In the genomic region with DNA sequence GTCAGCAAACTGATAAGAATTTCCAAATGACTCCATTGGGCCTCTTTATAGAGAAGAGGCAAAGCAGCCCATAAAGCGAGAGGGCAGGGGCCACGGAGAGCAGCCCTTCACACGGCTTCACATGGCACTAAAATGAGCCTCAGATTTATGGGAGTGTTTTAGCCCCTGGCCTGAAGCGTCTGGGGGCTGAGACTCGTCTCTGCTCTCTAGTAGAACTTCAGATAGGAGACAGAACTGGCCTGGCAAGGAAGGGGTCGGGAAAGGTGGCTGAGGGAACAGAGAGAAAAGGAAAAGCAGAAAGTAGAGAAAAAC, we compare ENCODE assay signal across 14 mouse cellular contexts. TPM values are rescaled to one million over a fixed set of nuclear protein-coding genes. Genes with fewer than 3 reads are reported as not detected.
DNase-seq lines count a peak whose midpoint lies in the region; ATAC-seq and TF ChIP-seq lines count a peak whose summit lies in the region.
"Had no signal": no experiment of that assay in that cellular context is flagged by ENCODE, and none has a peak within 500 bp of the region (broad histone marks: within the 10 kb centered on the region; RNA-seq: fewer than 3 reads in every experiment).

No protein-coding gene starts in this region.

- peaks cover 7% of the 10 kb centered on the region; the same call in 1 of the 2 replicates for H3K4me1 ChIP-seq in kidney, postnatal 0 days (replicated peaks; ENCODE audit: insufficient read depth, low read length)
- H3K4me1 ChIP-seq in embryonic facial prominence, embryonic 15.5 days: peaks cover 51% of the 10 kb centered on the region
- H3K4me1 ChIP-seq in neural tube, embryonic 13.5 days (replicated peaks): peaks cover 54% of the 10 kb centered on the region

- H3K4me2 ChIP-seq in kidney, postnatal 0 days (ENCODE audit: low read length): no peak overlapping the region
- H3K4me2 ChIP-seq in embryonic facial prominence, embryonic 15.5 days (replicated peaks): no peak overlapping the region
- H3K4me2 ChIP-seq in neural tube, embryonic 13.5 days: no peak overlapping the region
- H3K4me2 ChIP-seq: midbrain, embryonic 11.5 days had no signal

- 34% methylated on average over 6 of the region's 6 CpGs for WGBS in kidney, postnatal 0 days
- WGBS in embryonic facial prominence, embryonic 15.5 days: 49% methylated on average over 6 of the region's 6 CpGs
- 17% methylated on average over 6 of the region's 6 CpGs for WGBS in neural tube, embryonic 13.5 days

- 0 out of 2 replicates have a peak, but pooled peaks cover 4% of the 10 kb centered on the region for H3K36me3 ChIP-seq in kidney, postnatal 0 days (ENCODE audit: insufficient read depth, low read length)
- 0 out of 2 replicates have a peak, but pooled peaks cover 5% of the 10 kb centered on the region for H3K36me3 ChIP-seq in embryonic facial prominence, embryonic 15.5 days
- no peaks in the 10 kb centered on the region for H3K36me3 ChIP-seq in neural tube, embryonic 13.5 days

- H3K9ac ChIP-seq in kidney, postnatal 0 days (ENCODE audit: low read depth, low read length): no peak overlapping the region
- no peak overlapping the region for H3K9ac ChIP-seq in embryonic facial prominence, embryonic 15.5 days
- H3K9ac ChIP-seq in neural tube, embryonic 13.5 days: no peak overlapping the region
- H3K9ac ChIP-seq: liver, postnatal 0 days had no signal

- DNase-seq in adrenal gland, postnatal 14 days: peak; percentile 2
- no peak for DNase-seq in adrenal gland, postnatal 4 days (ENCODE audit: low spot score in 2 of 2)
- DNase-seq in kidney, postnatal 0 days (ENCODE audit: low spot score): peak; percentile 72
- no peak for DNase-seq in kidney, adult 18-20 months
- DNase-seq in thymus, postnatal 14 days: no peak
- no peak for DNase-seq in heart, postnatal 25 days (ENCODE audit: low spot score)
- DNase-seq: adrenal gland, adult 8-10 months; heart, postnatal 10 days; liver, postnatal 0 days; right cerebral cortex, postnatal 25 days had no signal

- H3K27me3 ChIP-seq in kidney, postnatal 0 days (ENCODE audit: insufficient read depth, low read length): no peaks in the 10 kb centered on the region
- no peaks in the 10 kb centered on the region for H3K27me3 ChIP-seq in embryonic facial prominence, embryonic 15.5 days
- no peaks in the 10 kb centered on the region; the same call in 1 of the 2 replicates for H3K27me3 ChIP-seq in neural tube, embryonic 13.5 days

- no peaks in the 10 kb centered on the region for H3K9me3 ChIP-seq in kidney, postnatal 0 days (replicated peaks; ENCODE audit: low read length)
- H3K9me3 ChIP-seq in embryonic facial prominence, embryonic 15.5 days (replicated peaks): no peaks in the 10 kb centered on the region
- H3K9me3 ChIP-seq in neural tube, embryonic 13.5 days: no peaks in the 10 kb centered on the region

- H3K4me3 ChIP-seq in kidney, postnatal 0 days (replicated peaks; ENCODE audit: low read depth, low read length): no peak overlapping the region
- H3K4me3 ChIP-seq in embryonic facial prominence, embryonic 15.5 days (replicated peaks): no peak overlapping the region
- no peak overlapping the region for H3K4me3 ChIP-seq in neural tube, embryonic 13.5 days

- no peak for TF ChIP-seq CTCF in kidney, postnatal 0 days (IDR thresholded peaks at IDR 0.05; ENCODE audit: low read depth)

- no peak overlapping the region for H3K27ac ChIP-seq in kidney, postnatal 0 days
- H3K27ac ChIP-seq in embryonic facial prominence, embryonic 15.5 days (replicated peaks): 0 out of 2 replicates have a peak overlapping the region, but pooled peaks have one; percentile 29
- H3K27ac ChIP-seq in neural tube, embryonic 13.5 days (replicated peaks): no peak overlapping the region

- 0 out of 2 replicates have a peak, but pooled peaks have one; percentile 34 for ATAC-seq in kidney, postnatal 0 days (replicated peaks; ENCODE audit: low FRiP score, low read depth)
- no peak for ATAC-seq in embryonic facial prominence, embryonic 15.5 days (ENCODE audit: insufficient number of reproducible peaks, low FRiP score, low TSS enrichment, low read depth)
- peak; percentile 48; the same call in 1 of the 2 replicates for ATAC-seq in neural tube, embryonic 13.5 days (ENCODE audit: low read depth)
- ATAC-seq: forebrain, embryonic 14.5 days; liver, postnatal 0 days had no signal

- intact Hi-C loops in heart, postnatal 25 days (cut with DNase I): loop anchor here (10.0 kb wide), 1 partner anchor 555 kb away; no protein-coding TSS in a partner anchor

RNA-seq across cellular contexts. Expression of gene Ext2, which starts 42.5 kb away (rescaled TPM):
- 78.2 and 90.1 TPM in 2 replicates for total RNA-seq in adrenal gland, postnatal 14 days (2021)
- 100 to 1,000 TPM; 108 to 118 TPM for total RNA-seq in adrenal gland, postnatal 4 days (2021)
- polyA plus RNA-seq in kidney, postnatal 0 days (2015; fragmentation: Nextera tagmentation; extraction: Ambion mirVana): 109 and 111 TPM in 2 replicates
- polyA plus RNA-seq in embryonic facial prominence, embryonic 15.5 days (2015; fragmentation: Nextera tagmentation; extraction: Ambion mirVana): 126 and 132 TPM in 2 replicates
- polyA plus RNA-seq in neural tube, embryonic 13.5 days (2015; fragmentation: Nextera tagmentation; extraction: Ambion mirVana): 71.4 and 78.4 TPM in 2 replicates
- total RNA-seq in heart, postnatal 25 days (2021): 10 to 100 TPM; 41.7 to 44.4 TPM

Comparison
In these comparisons a context has a peak if more than half of its experiments do, and no peak if none do; other contexts are left out.
1. DNase-seq: peak in adrenal gland, postnatal 14 days (single experiment) and kidney, postnatal 0 days (single experiment); none in adrenal gland, postnatal 4 days (0 of 2), kidney, adult 18-20 months (single experiment), thymus, postnatal 14 days (single experiment) and heart, postnatal 25 days (single experiment).